Comparison of ENCODE assay signal across 24 mouse cellular contexts in the genomic region with DNA sequence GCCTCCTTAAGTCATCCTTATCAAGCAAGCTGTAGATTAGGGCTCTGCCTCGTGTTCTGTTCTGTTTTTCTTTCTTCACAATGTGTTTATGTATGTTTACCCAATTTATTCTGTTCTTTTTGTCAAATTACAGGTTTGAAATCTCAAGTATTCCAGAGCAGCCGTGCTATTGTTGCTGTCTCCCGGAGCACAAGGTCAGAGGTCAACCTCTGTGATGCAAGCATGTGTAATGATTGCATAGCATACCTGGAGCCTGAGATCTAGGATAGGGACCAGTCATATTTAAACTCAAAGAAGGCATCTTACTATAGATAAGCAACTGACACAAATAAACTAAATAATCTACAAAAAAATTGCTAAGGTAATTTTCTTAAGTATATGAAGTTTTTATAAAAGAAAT.
"Had no signal": no experiment of that assay in that cellular context is flagged by ENCODE, and none has a peak within 500 bp of the region (broad histone marks: within the 10 kb centered on the region; RNA-seq: fewer than 3 reads in every experiment).

No protein-coding gene starts in this region.

- H3K36me3 ChIP-seq: hindbrain, embryonic 12.5 days; intestine, embryonic 15.5 days had no signal

- DNase-seq: gastrocnemius, postnatal 14 days; gastrocnemius, postnatal 36 days; heart, adult 18-20 months; heart, postnatal 10 days; heart, postnatal 4 days; kidney, adult 18-20 months; kidney, adult 8-10 months; kidney, postnatal 10 days; kidney, postnatal 25 days; kidney, postnatal 4 days had no signal

- H3K27ac ChIP-seq: heart, embryonic 10.5 days; hindbrain, embryonic 10.5 days; hindbrain, embryonic 12.5 days; hindbrain, embryonic 14.5 days; intestine, embryonic 15.5 days; layer of hippocampus, adult 2 months; left cerebral cortex, adult 2 months; limb, embryonic 10.5 days; limb, embryonic 12.5 days; liver, embryonic 14.5 days had no signal

- H3K27me3 ChIP-seq: heart, embryonic 12.5 days; hindbrain, embryonic 12.5 days; intestine, embryonic 15.5 days; limb, embryonic 12.5 days had no signal

- H3K4me1 ChIP-seq: heart, embryonic 10.5 days; heart, embryonic 12.5 days; hindbrain, embryonic 10.5 days; hindbrain, embryonic 12.5 days; intestine, embryonic 15.5 days; limb, embryonic 12.5 days had no signal

- H3K9ac ChIP-seq: heart, embryonic 12.5 days; hindbrain, embryonic 12.5 days; hindbrain, embryonic 14.5 days; intestine, embryonic 15.5 days; limb, embryonic 12.5 days; liver, embryonic 14.5 days had no signal

- H3K4me3 ChIP-seq: heart, embryonic 10.5 days; heart, embryonic 12.5 days; hindbrain, embryonic 10.5 days; hindbrain, embryonic 12.5 days; intestine, embryonic 15.5 days; layer of hippocampus, adult 2 months; left cerebral cortex, adult 2 months; limb, embryonic 10.5 days; limb, embryonic 12.5 days had no signal

- ATAC-seq: hindbrain, embryonic 16.5 days; inflammation-experienced regulatory T-cells, adult 6 months; intestine, embryonic 15.5 days; intestine, postnatal 0 days had no signal
